Mouse (Mus musculus) thymus, adult 2 months (tissue): Measurements from ENCODE around the gene Rassf6.

ENCODE experiments used
- CTCF ChIP-seq: fragments of 200-500 bp; IDR thresholded peaks from 2 replicates; pipeline ENCODE4 v1.5.1; 2012; ENCODE audit warnings: mild to moderate bottlenecking, control low read depth, low read length, moderate library complexity, borderline replicate concordance; ENCODE audit not compliant: control insufficient read depth, poor library complexity, insufficient read depth; ENCODE audit errors: extremely low read depth
- POLR2A ChIP-seq: fragments of 200-500 bp; IDR thresholded peaks from 2 replicates; pipeline ENCODE4 v1.6.1; 2012; ENCODE audit warnings: mild to moderate bottlenecking, low read length, control low read depth, moderate library complexity; ENCODE audit not compliant: control insufficient read depth, poor library complexity, insufficient read depth; ENCODE audit errors: extremely low read depth

DNA sequence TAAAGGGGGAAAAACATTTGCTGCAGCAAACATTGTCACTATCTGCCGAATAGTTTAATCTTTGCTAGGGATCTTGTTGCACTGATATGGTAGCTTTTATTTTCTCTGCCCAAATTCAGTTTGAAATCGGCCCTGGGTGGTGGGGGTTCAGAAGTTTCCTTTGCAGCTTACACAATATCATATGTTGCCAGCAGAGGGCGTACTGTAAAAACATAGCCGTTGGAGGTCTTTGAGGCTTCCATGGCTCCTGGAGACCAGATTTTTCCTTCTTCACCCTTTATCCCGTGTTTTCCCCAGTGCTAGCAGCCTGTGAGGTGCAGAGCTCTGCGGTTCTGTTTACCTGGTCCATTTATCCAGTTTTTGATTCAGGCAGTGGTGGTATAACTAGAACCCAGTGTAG lies 39.0 kb downstream of the Rassf6 start:
- TF ChIP-seq POLR2A (no peak), CTCF (no peak)
